Mouse (Mus musculus) neural tube, embryonic 12.5 days (tissue): ENCODE measurements around the gene Zfyve9. TPM values are rescaled to one million over a fixed set of nuclear protein-coding genes. Genes with fewer than 3 reads are reported as not detected.

Experiments used
- ATAC-seq: fragments of 200-750 bp; cut with Nextera tagmentation; 2 replicates; pipeline ENCODE4 v1.8.0; 2017; ENCODE audit warnings: low read depth, mild to moderate bottlenecking, moderate TSS enrichment, moderate library complexity; ENCODE audit not compliant: low FRiP score
- H3K27ac ChIP-seq: fragments of 300-500 bp; sonication (generic); 2 replicates; pipeline ENCODE4 v1.5.1; 2016
- H3K27me3 ChIP-seq: fragments of 300-500 bp; sonication (generic); replicated peaks from 2 replicates; pipeline ENCODE4 v1.6.1; 2016; ENCODE audit warnings: mild to moderate bottlenecking
- H3K36me3 ChIP-seq: fragments of 300-500 bp; sonication (generic); 2 replicates; pipeline ENCODE4 v1.6.1; 2016; ENCODE audit warnings: mild to moderate bottlenecking
- H3K4me1 ChIP-seq: fragments of 300-500 bp; sonication (generic); 2 replicates; pipeline ENCODE4 v1.6.1; 2016
- H3K4me2 ChIP-seq: fragments of 300-500 bp; sonication (generic); replicated peaks from 2 replicates; pipeline ENCODE4 v1.6.1; 2016; ENCODE audit warnings: mild to moderate bottlenecking
- H3K4me3 ChIP-seq: fragments of 300-500 bp; sonication (generic); 2 replicates; pipeline ENCODE4 v1.5.1; 2016
- H3K9ac ChIP-seq: fragments of 300-500 bp; sonication (generic); 2 replicates; pipeline ENCODE4 v1.6.1; 2016; ENCODE audit warnings: mild to moderate bottlenecking
- H3K9me3 ChIP-seq: fragments of 300-500 bp; sonication (generic); 2 replicates; pipeline ENCODE4 v1.6.1; 2016; ENCODE audit warnings: mild to moderate bottlenecking
- WGBS: fragments of 180-500 bp; shearing (Covaris S2); methylation state at CpG from one replicate; pipeline ENCODE4 v1.1.7; 2016; 5-methylcytosine and 5-hydroxymethylcytosine counted together
- polyA plus RNA-seq: library from polyadenylated mRNA; unstranded; fragments of >200 nt; fragmentation: Nextera tagmentation; extraction: Ambion mirVana; gene quantifications from 2 replicates; pipeline ENCODE4 v1.2.1, GENCODE M21; 2016

The Zfyve9 gene
- polyA plus RNA-seq = 5.2 and 6.7 TPM in 2 replicates

- under 1% methylated on average over 103 of the region's 111 CpGs for WGBS
- Histone ChIP-seq H3K36me3 (no peaks in the 10 kb centered on the region), H3K4me2 (peak within 1 kb of the TSS; percentile 70), H3K4me1 (no peaks in the 10 kb centered on the region), H3K27ac (peak within 1 kb of the TSS; percentile 83), H3K9ac (peak within 1 kb of the TSS; percentile 98), H3K4me3 (peak within 1 kb of the TSS; percentile 89), H3K27me3 (no peaks in the 10 kb centered on the region), H3K9me3 (no peaks in the 10 kb centered on the region)
- ATAC-seq = peak; percentile 87
These were observed at the start of gene Zfyve9 for GRCm38 (mm10) chr4:108780057-108780863. Gene Zfyve9 (minus strand): TSS chr4:108780798.

- no peak overlapping the region for H3K4me2 ChIP-seq
- H3K4me1 ChIP-seq = peaks cover 2% of the 10 kb centered on the region
- H3K36me3 ChIP-seq = peaks cover 60% of the 10 kb centered on the region
- no peak overlapping the region for H3K9ac ChIP-seq
- no peaks in the 10 kb centered on the region for H3K9me3 ChIP-seq
- no peak for ATAC-seq
- H3K27ac ChIP-seq = no peak overlapping the region
- no peak overlapping the region for H3K4me3 ChIP-seq
- WGBS = 99% methylated on average over 2 of the region's 2 CpGs
- H3K27me3 ChIP-seq = no peaks in the 10 kb centered on the region
These were observed 46.0 kb upstream of the Zfyve9 start for GRCm38 (mm10) chr4:108826643-108827042.

- no peaks in the 10 kb centered on the region for H3K9me3 ChIP-seq
- 81% methylated on average over 1 of the region's 1 CpGs for WGBS
- no peak overlapping the region for H3K4me2 ChIP-seq
- no peak for ATAC-seq
- no peak overlapping the region for H3K27ac ChIP-seq
- no peak overlapping the region for H3K4me3 ChIP-seq
- no peak overlapping the region for H3K9ac ChIP-seq
- H3K36me3 ChIP-seq = peaks cover 64% of the 10 kb centered on the region
- H3K4me1 ChIP-seq = no peaks in the 10 kb centered on the region
- H3K27me3 ChIP-seq = no peaks in the 10 kb centered on the region
These were observed 45.5 kb upstream of the Zfyve9 start for GRCm38 (mm10) chr4:108826096-108826495.

- Histone ChIP-seq H3K36me3 (peaks cover 68% of the 10 kb centered on the region), H3K27ac (no peak overlapping the region), H3K4me1 (no peaks in the 10 kb centered on the region), H3K4me2 (no peak overlapping the region), H3K9me3 (no peaks in the 10 kb centered on the region), H3K9ac (no peak overlapping the region), H3K27me3 (no peaks in the 10 kb centered on the region), H3K4me3 (no peak overlapping the region)
- ATAC-seq = no peak
- 95% methylated on average over 3 of the region's 3 CpGs for WGBS
These were observed 45.1 kb upstream of the Zfyve9 start for GRCm38 (mm10) chr4:108825677-108826076.

- H3K9me3 ChIP-seq = no peaks in the 10 kb centered on the region
- no peaks in the 10 kb centered on the region for H3K4me1 ChIP-seq
- no peaks in the 10 kb centered on the region for H3K27me3 ChIP-seq
- H3K27ac ChIP-seq = no peak overlapping the region
- H3K4me3 ChIP-seq = no peak overlapping the region
- H3K4me2 ChIP-seq = no peak overlapping the region
- no peak for ATAC-seq
- 66% methylated on average over 6 of the region's 6 CpGs for WGBS
- H3K9ac ChIP-seq = no peak overlapping the region
- peaks cover 12% of the 10 kb centered on the region for H3K36me3 ChIP-seq
These were observed 31.0 kb upstream of the Zfyve9 start for GRCm38 (mm10) chr4:108811550-108811949.

- no peak overlapping the region for H3K9ac ChIP-seq
- no peak overlapping the region for H3K4me3 ChIP-seq
- H3K4me1 ChIP-seq = no peaks in the 10 kb centered on the region
- H3K9me3 ChIP-seq = no peaks in the 10 kb centered on the region
- H3K4me2 ChIP-seq = no peak overlapping the region
- no peak for ATAC-seq
- no peak overlapping the region for H3K27ac ChIP-seq
- peaks cover 12% of the 10 kb centered on the region for H3K36me3 ChIP-seq
- no peaks in the 10 kb centered on the region for H3K27me3 ChIP-seq
- 73% methylated on average over 4 of the region's 4 CpGs for WGBS
These were observed 30.5 kb upstream of the Zfyve9 start for GRCm38 (mm10) chr4:108811142-108811541.

GRCm38 (mm10) chr4:108803535-108803934 is 22.9 kb upstream of the Zfyve9 start:
- WGBS = 91% methylated on average over 2 of the region's 2 CpGs
- Histone ChIP-seq H3K27ac (no peak overlapping the region), H3K4me3 (no peak overlapping the region), H3K4me1 (no peaks in the 10 kb centered on the region), H3K9ac (no peak overlapping the region), H3K9me3 (no peaks in the 10 kb centered on the region), H3K27me3 (no peaks in the 10 kb centered on the region), H3K4me2 (no peak overlapping the region), H3K36me3 (no peaks in the 10 kb centered on the region)
- no peak for ATAC-seq

- no peaks in the 10 kb centered on the region for H3K4me1 ChIP-seq
- H3K4me2 ChIP-seq = no peak overlapping the region
- 57% methylated on average over 2 of the region's 2 CpGs for WGBS
- H3K27me3 ChIP-seq = no peaks in the 10 kb centered on the region
- H3K4me3 ChIP-seq = no peak overlapping the region
- H3K9ac ChIP-seq = no peak overlapping the region
- ATAC-seq = no peak
- H3K9me3 ChIP-seq = no peaks in the 10 kb centered on the region
- H3K27ac ChIP-seq = no peak overlapping the region
- no peaks in the 10 kb centered on the region for H3K36me3 ChIP-seq
These were observed 17.7 kb upstream of the Zfyve9 start for GRCm38 (mm10) chr4:108798083-108798830.

- WGBS = 51% methylated on average over 4 of the region's 4 CpGs
- H3K9me3 ChIP-seq = no peaks in the 10 kb centered on the region
- H3K9ac ChIP-seq = no peak overlapping the region
- no peak overlapping the region for H3K4me3 ChIP-seq
- no peak overlapping the region for H3K4me2 ChIP-seq
- no peak overlapping the region for H3K27ac ChIP-seq
- ATAC-seq = no peak
- no peaks in the 10 kb centered on the region for H3K27me3 ChIP-seq
- H3K36me3 ChIP-seq = no peaks in the 10 kb centered on the region
- no peaks in the 10 kb centered on the region for H3K4me1 ChIP-seq
These were observed 16.1 kb upstream of the Zfyve9 start for GRCm38 (mm10) chr4:108796701-108797100.

GRCm38 (mm10) chr4:108793941-108794340 is 13.3 kb upstream of the Zfyve9 start:
- no peak overlapping the region for H3K4me3 ChIP-seq
- H3K4me1 ChIP-seq = no peaks in the 10 kb centered on the region
- H3K4me2 ChIP-seq = no peak overlapping the region
- no peaks in the 10 kb centered on the region for H3K9me3 ChIP-seq
- H3K36me3 ChIP-seq = no peaks in the 10 kb centered on the region
- 81% methylated on average over 1 of the region's 1 CpGs for WGBS
- no peak for ATAC-seq
- no peak overlapping the region for H3K27ac ChIP-seq
- H3K9ac ChIP-seq = no peak overlapping the region
- no peaks in the 10 kb centered on the region for H3K27me3 ChIP-seq

- H3K4me3 ChIP-seq = no peak overlapping the region
- no peak overlapping the region for H3K4me2 ChIP-seq
- no peaks in the 10 kb centered on the region for H3K4me1 ChIP-seq
- WGBS = 76% methylated on average over 1 of the region's 1 CpGs
- H3K27me3 ChIP-seq = no peaks in the 10 kb centered on the region
- H3K36me3 ChIP-seq = no peaks in the 10 kb centered on the region
- H3K27ac ChIP-seq = no peak overlapping the region
- H3K9ac ChIP-seq = no peak overlapping the region
- no peaks in the 10 kb centered on the region for H3K9me3 ChIP-seq
- ATAC-seq = no peak
These were observed 9.9 kb upstream of the Zfyve9 start for GRCm38 (mm10) chr4:108790507-108790906.

- H3K9me3 ChIP-seq = no peaks in the 10 kb centered on the region
- no peaks in the 10 kb centered on the region for H3K27me3 ChIP-seq
- H3K27ac ChIP-seq = no peak overlapping the region
- no peaks in the 10 kb centered on the region for H3K36me3 ChIP-seq
- no peaks in the 10 kb centered on the region for H3K4me1 ChIP-seq
- no peak overlapping the region for H3K9ac ChIP-seq
- H3K4me2 ChIP-seq = no peak overlapping the region
- no peak overlapping the region for H3K4me3 ChIP-seq
- WGBS = 88% methylated on average over 6 of the region's 6 CpGs
- no peak for ATAC-seq
These were observed 8.8 kb upstream of the Zfyve9 start for GRCm38 (mm10) chr4:108789258-108789936.
